Mouse (Mus musculus) frontal cortex, postnatal 25 days (tissue): Measurements from ENCODE around the gene Asdurf.
"Not testable (repeated sequence)": the region's sequence is repeated elsewhere in the genome, so short reads cannot be mapped to it uniquely, and the experiment has no call there.

ENCODE experiments used
- DNase-seq, 2 experiments: peaks; one replicate each; pipeline ENCODE4 v3.0.0; 2022; ENCODE audit warnings: low spot score in 2 of 2

Asdurf gene

GRCm38 (mm10) chr1:53352327-53353261, at the start of gene Asdurf, which contains the start of the genes Gm28551 and Asnsd1:
Gene Asdurf (minus strand): TSS chr1:53352619.
Gene Gm28551 (minus strand): TSS chr1:53352667.
Gene Asnsd1 (minus strand): TSS chr1:53352752.
- DNase-seq: peak; percentile 93 to 95

GRCm38 (mm10) chr1:53393936-53394760, 41.7 kb upstream of the Asdurf start:
- not testable (repeated sequence) for DNase-seq

GRCm38 (mm10) chr1:53388762-53389161, 36.3 kb upstream of the Asdurf start:
- DNase-seq: no peak

- DNase-seq: no peak
Observed at GRCm38 (mm10) chr1:53384085-53384688, 31.8 kb upstream of the Asdurf start.

GRCm38 (mm10) chr1:53377731-53378130, 25.3 kb upstream of the Asdurf start:
- no peak for DNase-seq

GRCm38 (mm10) chr1:53375965-53376364, 23.5 kb upstream of the Asdurf start:
- not testable (repeated sequence) for DNase-seq

GRCm38 (mm10) chr1:53358988-53359387, 6.6 kb upstream of the Asdurf start:
- no peak for DNase-seq

- DNase-seq: no peak
Observed at GRCm38 (mm10) chr1:53341071-53341470, 11.3 kb downstream of the Asdurf start.

- not testable (repeated sequence) for DNase-seq
Observed at GRCm38 (mm10) chr1:53337403-53337802, 15.0 kb downstream of the Asdurf start.

- no peak for DNase-seq
Observed at GRCm38 (mm10) chr1:53335465-53335864, 17.0 kb downstream of the Asdurf start.

- DNase-seq: not testable (repeated sequence)
Observed at GRCm38 (mm10) chr1:53333527-53333926, 18.9 kb downstream of the Asdurf start.

GRCm38 (mm10) chr1:53324827-53325494, 27.5 kb downstream of the Asdurf start:
- no peak for DNase-seq

- DNase-seq: no peak
Observed at GRCm38 (mm10) chr1:53324277-53324676, 28.1 kb downstream of the Asdurf start.

GRCm38 (mm10) chr1:53323254-53323653, 29.2 kb downstream of the Asdurf start:
- DNase-seq: no peak

GRCm38 (mm10) chr1:53321662-53322344, 30.6 kb downstream of the Asdurf start:
- DNase-seq: no peak

GRCm38 (mm10) chr1:53312989-53313967, 39.1 kb downstream of the Asdurf start, which contains the start of gene Osgepl1:
Gene Osgepl1 (plus strand): TSS chr1:53313624.
- peak; percentile 72 to 75 for DNase-seq

- no peak for DNase-seq
Observed at GRCm38 (mm10) chr1:53300506-53300905, 51.9 kb downstream of the Asdurf start.
